Mouse (Mus musculus) monocyte, adult 5-6 weeks (primary cell): Measurements from ENCODE around the gene Osbpl11. TPM values are rescaled to one million over a fixed set of nuclear protein-coding genes. Genes with fewer than 3 reads are reported as not detected.

Experiments used
- ATAC-seq: fragments of 153-309, 156-312 bp; replicated peaks from 2 replicates; pipeline ENCODE4 v1.8.0; 2017; ENCODE audit warnings: mild to moderate bottlenecking; ENCODE audit not compliant: low TSS enrichment, insufficient number of reproducible peaks, severe bottlenecking, poor library complexity, low FRiP score
- total RNA-seq: library from RNA; stranded (forward); fragments of 200-1000, 200-491, 200-594 nt; gene quantifications from 3 replicates; pipeline ENCODE4 v1.2.3, GENCODE M21; 2017

Osbpl11 gene
- total RNA-seq, 1 experiment from 2014 or later, result 29.8 TPM

DNA sequence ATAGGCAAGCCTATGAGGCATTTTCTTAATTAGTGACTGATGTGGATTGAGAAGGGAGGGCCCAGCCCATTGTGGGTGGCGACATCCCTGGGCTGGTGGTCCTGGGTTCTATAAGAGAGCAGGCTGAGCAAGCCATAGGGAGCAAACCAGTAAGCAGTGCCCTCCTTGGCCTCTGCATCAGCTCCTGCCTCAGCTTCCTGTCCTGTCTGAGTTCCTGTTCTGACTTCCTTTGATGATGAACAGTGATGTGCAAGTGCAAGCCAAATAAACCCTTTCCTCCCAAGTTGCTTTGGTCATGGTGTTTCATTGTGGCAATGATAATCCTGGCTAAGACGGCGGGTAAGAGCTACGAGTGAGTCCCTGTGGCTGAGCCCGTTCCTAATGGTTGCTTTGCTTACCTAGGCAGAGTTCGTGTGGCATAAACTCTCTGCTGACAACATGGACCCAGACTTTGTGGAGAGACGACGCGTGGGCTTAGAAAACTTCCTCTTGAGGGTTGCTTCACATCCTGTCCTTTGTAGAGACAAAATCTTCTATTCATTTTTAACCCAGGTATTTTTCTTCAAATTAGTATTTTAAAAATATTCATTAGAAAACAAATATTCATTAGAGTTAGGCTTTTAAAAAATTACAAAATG lies 82.9 kb downstream of the Osbpl11 start:
- no peak for ATAC-seq

DNA sequence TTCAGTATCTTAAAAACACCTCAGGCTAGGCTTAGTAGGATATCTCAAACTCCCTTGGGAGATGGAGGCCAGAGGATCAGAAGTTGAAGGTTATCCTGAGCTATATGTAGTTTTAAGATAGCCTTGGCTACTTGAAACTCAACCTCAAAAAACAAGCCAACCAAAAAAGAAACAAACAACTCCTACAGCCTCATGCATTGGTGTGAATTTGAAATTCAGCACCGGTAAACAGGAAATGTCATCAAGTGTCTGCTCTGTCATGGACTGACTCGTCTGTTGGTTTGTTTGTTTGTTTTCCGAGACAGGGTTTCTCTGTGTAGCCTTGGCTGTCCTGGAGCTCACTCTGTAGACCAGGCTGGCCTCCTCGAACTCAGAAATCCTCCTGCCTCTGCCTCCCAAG lies 87.0 kb downstream of the Osbpl11 start:
- no peak for ATAC-seq

DNA sequence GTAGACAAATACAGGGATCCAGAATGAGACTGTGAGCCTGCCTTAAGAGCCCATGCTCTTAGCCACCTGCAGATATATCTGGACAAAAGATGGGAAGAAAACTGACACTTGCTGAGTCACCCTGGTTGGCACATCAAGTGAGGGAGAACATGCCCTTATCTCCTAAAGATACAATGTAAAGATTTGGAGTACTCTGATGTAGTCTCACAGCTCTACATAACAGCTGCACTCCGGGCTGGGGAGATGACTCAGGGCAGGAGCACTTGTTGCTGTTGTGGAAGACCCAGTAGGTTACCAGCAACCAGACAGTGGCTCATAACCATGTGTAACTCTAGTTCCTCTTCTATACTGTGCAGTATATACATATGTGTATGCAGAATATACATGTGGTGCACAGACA lies 98.2 kb downstream of the Osbpl11 start:
- ATAC-seq, result no peak

DNA sequence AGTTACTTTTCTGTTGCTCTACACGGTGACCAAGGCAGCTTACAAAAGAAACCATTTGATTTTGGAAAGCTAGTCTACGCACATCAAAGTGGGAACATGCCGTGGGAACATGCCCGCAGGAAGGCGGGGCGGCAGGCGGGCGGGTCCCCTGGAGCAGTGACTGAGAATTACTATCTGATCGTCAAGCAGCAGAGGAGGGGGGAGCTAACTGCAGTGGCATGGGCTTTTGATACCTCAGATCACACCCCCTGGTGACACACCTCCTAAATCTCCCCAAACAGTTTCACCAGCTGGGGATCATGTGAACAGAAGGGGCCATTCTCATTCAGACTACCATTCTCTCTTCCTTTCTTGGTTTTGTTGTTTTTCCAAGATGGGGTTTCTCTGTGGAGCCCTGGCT lies 103.7 kb downstream of the Osbpl11 start:
- ATAC-seq, result no peak

DNA sequence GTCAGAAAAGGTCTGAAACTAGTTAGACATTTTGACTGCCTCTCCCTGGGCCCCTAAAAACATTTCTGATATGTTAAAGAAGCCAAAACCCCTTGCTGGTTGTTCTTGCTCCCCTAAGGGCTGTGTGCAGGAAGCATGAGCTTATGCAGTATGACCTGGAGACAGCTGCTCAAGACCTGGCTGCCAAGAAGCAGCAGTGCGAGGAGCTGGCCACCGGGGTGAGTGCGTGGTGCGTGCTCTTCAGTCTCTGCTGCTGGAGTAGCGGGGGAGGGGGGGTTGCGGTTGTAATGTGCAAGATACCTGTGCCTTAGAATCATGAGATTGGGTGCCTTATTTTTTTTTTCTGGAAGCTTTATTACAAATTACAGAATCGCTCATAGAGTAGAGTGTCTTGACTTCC lies 105.1 kb downstream of the Osbpl11 start:
- ATAC-seq, result no peak

DNA sequence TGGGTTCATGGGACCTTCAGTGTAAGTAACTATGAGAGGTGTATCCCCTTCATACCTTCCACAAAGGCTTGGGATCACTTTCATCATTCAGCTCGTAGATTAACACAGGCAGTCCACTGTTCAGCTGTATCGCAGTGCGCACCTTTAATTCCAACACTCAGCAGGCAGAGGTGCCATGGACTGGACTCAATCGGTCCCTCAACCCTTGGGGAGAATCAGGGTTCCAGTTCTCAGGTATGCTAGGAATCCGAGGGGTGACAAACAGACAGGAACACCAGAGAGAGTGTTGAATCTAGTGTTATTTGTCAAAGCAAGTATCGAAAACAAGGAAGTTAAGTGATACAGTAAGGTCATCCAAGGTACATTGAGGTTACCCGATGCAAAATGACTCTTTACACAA lies 107.4 kb downstream of the Osbpl11 start:
- no peak for ATAC-seq

Other genes starting within 250 kb of the Osbpl11 start
- 0.78 to 0.96 TPM (median 0.86 TPM) in 3 replicates for gene Iqcg, start 128.9 kb upstream of the Osbpl11 start, total RNA-seq
- 1,318 to 2,339 TPM (median 2,031 TPM) in 3 replicates for gene Rpl35a, start 128.6 kb upstream of the Osbpl11 start, total RNA-seq
- gene Lmln, start 122.5 kb upstream of the Osbpl11 start, total RNA-seq, result 0.21 to 0.57 TPM (median 0.39 TPM) in 3 replicates
- 87.8 to 97.4 TPM (median 89.4 TPM) in 3 replicates for gene Snx4, start 66.4 kb downstream of the Osbpl11 start, total RNA-seq
- 32.5 to 44.3 TPM (median 37.2 TPM) in 3 replicates for gene Zfp148, start 195.8 kb downstream of the Osbpl11 start, total RNA-seq